Mouse (Mus musculus) embryonic fibroblast, embryonic 13.5 days (primary cell): Measurements from ENCODE around the gene Dnajc19.

Experiments used
- CTCF ChIP-seq: IDR thresholded peaks from 2 replicates; pipeline ENCODE4 v1.5.1; 2011; ENCODE audit warnings: mild to moderate bottlenecking, control low read depth, low read length, moderate library complexity, borderline replicate concordance; ENCODE audit not compliant: insufficient read depth
- POLR2A ChIP-seq: IDR thresholded peaks from 2 replicates; pipeline ENCODE4 v1.6.1; 2011; ENCODE audit warnings: low read depth, mild to moderate bottlenecking, control low read depth, low read length, moderate library complexity

GRCm38 (mm10) chr3:34030601-34031000 lies 50.5 kb downstream of the Dnajc19 start:
- no peak for TF ChIP-seq CTCF
- no peak for TF ChIP-seq POLR2A
